Mouse (Mus musculus) heart, postnatal 4 days (tissue): ENCODE data around the gene Cabp4. TPM values are rescaled to one million over a fixed set of nuclear protein-coding genes. Genes with fewer than 3 reads are reported as not detected.

Experiments
- DNase-seq: peaks from one replicate; pipeline ENCODE4 v3.0.0; 2021
- total RNA-seq, 2 experiments: library from RNA; stranded (reverse); gene quantifications; 2 replicates each; pipeline ENCODE4 v1.2.3; 2021

Gene Cabp4
- total RNA-seq, 2 experiments from 2014 or later, result 0.18 TPM; not detected in 1

GRCm38 (mm10) chr19:4100718-4101261, 43.0 kb downstream of the Cabp4 start:
- peak; percentile 47 for DNase-seq

- peak; percentile 82 for DNase-seq
These were observed 43.8 kb downstream of the Cabp4 start, which contains the start of gene Pitpnm1 for GRCm38 (mm10) chr19:4099837-4100717. Gene Pitpnm1 (plus strand): TSS chr19:4099998.

- peak; percentile 95 for DNase-seq
These were observed 44.8 kb downstream of the Cabp4 start for GRCm38 (mm10) chr19:4099056-4099455.

- no peak for DNase-seq
These were observed 45.4 kb downstream of the Cabp4 start for GRCm38 (mm10) chr19:4098426-4098825.

- no peak for DNase-seq
These were observed 46.4 kb downstream of the Cabp4 start for GRCm38 (mm10) chr19:4097441-4097825.

- DNase-seq, result peak; percentile 100
These were observed 47.0 kb downstream of the Cabp4 start, which contains the start of gene Cdk2ap2 for GRCm38 (mm10) chr19:4096642-4097440. Gene Cdk2ap2 (plus strand): TSS chr19:4097182.

GRCm38 (mm10) chr19:4095802-4096201, 48.0 kb downstream of the Cabp4 start:
- DNase-seq, result no peak

- DNase-seq, result no peak
These were observed 49.0 kb downstream of the Cabp4 start for GRCm38 (mm10) chr19:4094774-4095303.

- DNase-seq, result no peak
These were observed 49.5 kb downstream of the Cabp4 start for GRCm38 (mm10) chr19:4094348-4094747.

- DNase-seq, result no peak
These were observed 50.1 kb downstream of the Cabp4 start for GRCm38 (mm10) chr19:4093772-4094171.

GRCm38 (mm10) chr19:4092750-4093149, 51.1 kb downstream of the Cabp4 start:
- no peak for DNase-seq

GRCm38 (mm10) chr19:4091383-4091782, 52.5 kb downstream of the Cabp4 start:
- no peak for DNase-seq

- DNase-seq, result no peak
These were observed 53.4 kb downstream of the Cabp4 start for GRCm38 (mm10) chr19:4090446-4090845.

- DNase-seq, result no peak
These were observed 54.7 kb downstream of the Cabp4 start for GRCm38 (mm10) chr19:4089128-4089527.

GRCm38 (mm10) chr19:4088146-4088545, 55.7 kb downstream of the Cabp4 start:
- DNase-seq, result no peak

- DNase-seq, result peak; percentile 66
These were observed 56.7 kb downstream of the Cabp4 start for GRCm38 (mm10) chr19:4087090-4087489.

GRCm38 (mm10) chr19:4086156-4086555, 57.7 kb downstream of the Cabp4 start:
- DNase-seq, result no peak

Other genes with a start within 250 kb of the Cabp4 start
- 10 to 100 TPM; 19.2 to 22.9 TPM for gene Tcirg1, start 236.9 kb downstream of the Cabp4 start, total RNA-seq
- 100 to 1,000 TPM; 290 to 307 TPM for gene Ndufs8, start 231.3 kb downstream of the Cabp4 start, total RNA-seq
- 1 to 10 TPM; 1.6 to 1.9 TPM for gene Aldh3b1, start 214.2 kb downstream of the Cabp4 start, total RNA-seq
- gene Unc93b1, start 208.8 kb downstream of the Cabp4 start, total RNA-seq, result 10 to 100 TPM; 15.1 to 15.4 TPM
- gene Aldh3b3, start 185.4 kb downstream of the Cabp4 start, total RNA-seq, result under 1 TPM; 0.17 to 0.18 TPM
- gene Aldh3b2, start 171.7 kb downstream of the Cabp4 start, total RNA-seq, result under 1 TPM; 0.12 to 0.32 TPM
- 10 to 100 TPM; 10.6 to 12.0 TPM for gene Acy3, start 157.5 kb downstream of the Cabp4 start, total RNA-seq
- not detected for gene Tbx10, start 151.3 kb downstream of the Cabp4 start, total RNA-seq
- gene Nudt8, start 143.5 kb downstream of the Cabp4 start, total RNA-seq, result 10 to 100 TPM; 56.6 to 63.2 TPM
- 1 to 10 TPM; 1.4 to 2.4 TPM for gene Gm49405, start 143.4 kb downstream of the Cabp4 start, total RNA-seq
- 100 to 1,000 TPM; 106 to 120 TPM for gene Doc2g, start 140.7 kb downstream of the Cabp4 start, total RNA-seq
- 100 to 1,000 TPM; 774 to 835 TPM for gene Ndufv1, start 131.2 kb downstream of the Cabp4 start, total RNA-seq
- 100 to 1,000 TPM; 219 to 261 TPM for gene Gstp1, start 106.0 kb downstream of the Cabp4 start, total RNA-seq
- gene Gstp2, start 98.0 kb downstream of the Cabp4 start, total RNA-seq, result 10 to 100 TPM; 69.7 to 73.5 TPM
- gene Gstp3, start 84.5 kb downstream of the Cabp4 start, total RNA-seq, result not detected
- not detected for gene Cabp2, start 62.5 kb downstream of the Cabp4 start, total RNA-seq
- 10 to 100 TPM; 22.4 to 23.6 TPM for gene Cdk2ap2, start 46.9 kb downstream of the Cabp4 start, total RNA-seq
- gene Pitpnm1, start 44.0 kb downstream of the Cabp4 start, total RNA-seq, result 10 to 100 TPM; 41.8 to 42.9 TPM
- gene Aip, start 18.2 kb downstream of the Cabp4 start, total RNA-seq, result 10 to 100 TPM; 54.6 to 55.7 TPM
- gene Gpr152, start 4.2 kb downstream of the Cabp4 start, total RNA-seq, result under 1 TPM in 1 of 2 experiments, not detected in 1; 0.07 TPM
- 10 to 100 TPM; 74.6 to 74.8 TPM for gene Coro1b, start 4.6 kb upstream of the Cabp4 start, total RNA-seq
- 1 to 10 TPM; 2.0 to 2.2 TPM for gene Ptprcap, start 9.6 kb upstream of the Cabp4 start, total RNA-seq
- 10 to 100 TPM; 26.0 to 26.3 TPM for gene Rps6kb2, start 19.3 kb upstream of the Cabp4 start, total RNA-seq
- 10 to 100 TPM; 46.7 to 49.0 TPM for gene Carns1, start 31.4 kb upstream of the Cabp4 start, total RNA-seq
- gene Tbc1d10c, start 47.3 kb upstream of the Cabp4 start, total RNA-seq, result 1 to 10 TPM; 2.0 to 2.1 TPM
- gene Ppp1ca, start 48.0 kb upstream of the Cabp4 start, total RNA-seq, result 100 to 1,000 TPM; 481 to 484 TPM
- gene Rad9a, start 57.6 kb upstream of the Cabp4 start, total RNA-seq, result 1 to 10 TPM; 8.3 to 8.4 TPM
- gene Clcf1, start 70.2 kb upstream of the Cabp4 start, total RNA-seq, result 1 to 10 TPM; 2.1 to 2.7 TPM
- not detected for gene AC109138.7, start 70.3 kb upstream of the Cabp4 start, total RNA-seq
- 10 to 100 TPM; 11.0 to 11.2 TPM for gene Pold4, start 87.9 kb upstream of the Cabp4 start, total RNA-seq
- gene Ssh3, start 125.1 kb upstream of the Cabp4 start, total RNA-seq, result 1 to 10 TPM; 8.4 to 9.0 TPM
- gene Ankrd13d, start 139.1 kb upstream of the Cabp4 start, total RNA-seq, result 1 to 10 TPM; 1.1 to 1.3 TPM
- 10 to 100 TPM; 46.2 to 54.0 TPM for gene Grk2, start 162.2 kb upstream of the Cabp4 start, total RNA-seq